Mouse (Mus musculus): Measurements from ENCODE around the gene Gm45062. TPM values are rescaled to one million over a fixed set of nuclear protein-coding genes. Genes with fewer than 3 reads are reported as not detected.
A peak's percentile ranks its signal among the peaks of the same experiment; 100 is the strongest.

The Gm45062 gene
- polyA plus RNA-seq, 1 experiment from 2014 or later: 4.2 TPM

DNA sequence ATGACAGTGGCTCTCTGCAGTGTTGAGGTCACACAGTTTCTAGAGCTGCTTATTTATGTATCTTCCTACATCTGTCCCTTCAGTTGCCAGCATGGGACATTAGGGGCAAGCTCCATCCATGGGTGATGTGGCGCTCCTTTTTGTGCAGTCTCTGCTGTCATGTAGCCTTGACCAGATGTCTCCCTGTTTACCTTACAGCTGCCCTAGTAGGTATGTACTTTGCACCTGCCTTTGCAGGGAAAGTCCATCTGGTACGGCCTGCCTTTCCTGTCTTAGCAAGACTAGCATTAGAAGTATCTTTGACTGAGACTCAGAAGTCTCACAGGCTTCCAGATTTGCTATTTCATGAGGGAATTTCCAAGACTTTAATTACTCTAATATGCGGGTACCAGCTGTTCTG is 11.8 kb downstream of the Gm45062 start:
- WGBS: 90% methylated on average over 3 of the region's 3 CpGs
- Histone ChIP-seq H3K4me2 (ENCODE audit: low read length) (no peak overlapping the region), H3K9me3 (ENCODE audit: control insufficient read depth, low read length) (no peaks in the 10 kb centered on the region), H3K4me1 (ENCODE audit: control insufficient read depth in 2 of 2, insufficient read depth in 2 of 2, low read length in 2 of 2) (no peaks in the 10 kb centered on the region), H3K36me3 (ENCODE audit: control insufficient read depth, insufficient read depth, low read length) (peaks cover 12% of the 10 kb centered on the region), H3K27me3 (ENCODE audit: control insufficient read depth, insufficient read depth, low read length) (no peaks in the 10 kb centered on the region), H3K4me3 (ENCODE audit: control insufficient read depth in 1 of 2, insufficient read depth in 1 of 2, low read depth in 1 of 2, low read length in 2 of 2) (no peak overlapping the region), H3K9ac (ENCODE audit: low read length) (no peak overlapping the region), H3K27ac (replicated peaks in 1 of 2; ENCODE audit: control insufficient read depth in 1 of 2, insufficient read depth in 1 of 2, low read depth in 2 of 2, low read length in 2 of 2) (no peak overlapping the region)
- no peak for ATAC-seq (ENCODE audit: insufficient number of reproducible peaks, insufficient read depth, low FRiP score, low read depth)

DNA sequence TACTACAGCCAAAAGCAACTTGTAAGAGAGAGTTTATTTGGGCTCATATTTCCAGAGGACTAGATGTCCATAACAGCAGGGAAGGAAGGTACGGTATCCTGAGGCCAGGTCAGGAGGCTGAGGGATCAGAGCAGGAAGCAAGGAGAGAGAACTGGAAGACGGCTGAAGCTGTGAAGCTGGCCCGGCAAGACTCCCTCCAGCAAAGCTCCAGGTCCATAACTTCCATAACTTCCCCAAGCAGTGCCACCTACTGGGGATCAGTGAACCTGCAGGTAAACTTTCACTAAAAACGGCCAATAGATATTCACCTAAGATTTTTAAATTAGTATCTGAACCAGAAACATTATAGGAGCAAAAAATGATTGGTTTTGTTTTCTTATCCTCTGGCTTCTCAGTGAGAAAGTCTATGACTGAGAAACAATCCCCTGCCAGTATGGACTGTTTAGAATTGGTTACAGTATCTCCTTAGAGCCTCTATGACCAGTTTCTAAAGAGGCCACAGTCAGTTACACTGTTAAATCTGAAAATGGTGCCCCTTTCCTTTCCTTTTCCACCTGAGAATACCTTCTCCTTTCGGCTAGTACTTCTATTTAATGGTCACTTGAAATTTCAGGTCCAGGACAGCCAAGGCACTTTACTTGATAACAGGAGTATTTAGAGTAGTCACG is 15.3 kb downstream of the Gm45062 start:
- H3K4me1 ChIP-seq (ENCODE audit: control insufficient read depth in 2 of 2, insufficient read depth in 2 of 2, low read length in 2 of 2): peaks cover 0 to 3% of the 10 kb centered on the region in 2 experiments; a peak in 2 of 4 replicates
- peaks cover 12% of the 10 kb centered on the region for H3K36me3 ChIP-seq (ENCODE audit: control insufficient read depth, insufficient read depth, low read length)
- no peak for ATAC-seq (ENCODE audit: insufficient number of reproducible peaks, insufficient read depth, low FRiP score, low read depth)
- 0 out of 2 replicates have a peak overlapping the region, but pooled peaks have one; percentile 29 for H3K4me2 ChIP-seq (ENCODE audit: low read length)
- H3K9me3 ChIP-seq (ENCODE audit: control insufficient read depth, low read length): no peaks in the 10 kb centered on the region
- H3K9ac ChIP-seq (ENCODE audit: low read length): no peak overlapping the region
- H3K27me3 ChIP-seq (ENCODE audit: control insufficient read depth, insufficient read depth, low read length): no peaks in the 10 kb centered on the region
- H3K4me3 ChIP-seq (ENCODE audit: control insufficient read depth in 1 of 2, insufficient read depth in 1 of 2, low read depth in 1 of 2, low read length in 2 of 2): no peak overlapping the region
- 35% methylated on average over 6 of the region's 6 CpGs for whole genome bisulfite sequencing
- H3K27ac ChIP-seq (replicated peaks in 1 of 2; ENCODE audit: control insufficient read depth in 1 of 2, insufficient read depth in 1 of 2, low read depth in 2 of 2, low read length in 2 of 2): no peak overlapping the region

DNA sequence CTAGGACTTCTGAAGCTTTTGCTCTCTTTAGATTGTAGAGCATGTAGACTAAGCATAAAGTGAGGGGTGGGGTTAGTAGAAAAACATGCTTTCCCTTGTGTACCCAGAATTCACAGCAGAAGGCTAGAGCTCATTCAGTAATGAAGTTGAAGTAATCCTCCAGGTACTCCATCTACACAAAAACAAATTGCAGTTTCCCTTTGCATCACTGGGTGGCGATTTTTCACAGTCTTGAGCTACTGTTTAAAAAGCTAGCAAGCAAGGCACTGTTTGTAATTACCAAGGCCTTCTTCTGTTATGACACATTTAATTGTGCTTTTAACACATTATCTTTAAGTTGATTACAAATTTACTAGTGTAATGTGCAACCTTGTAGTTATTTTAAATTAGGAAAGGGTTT is 15.8 kb downstream of the Gm45062 start:
- 2% methylated on average over 1 of the region's 1 CpGs for WGBS
- no peak overlapping the region for H3K4me3 ChIP-seq (ENCODE audit: control insufficient read depth in 1 of 2, insufficient read depth in 1 of 2, low read depth in 1 of 2, low read length in 2 of 2)
- ATAC-seq (ENCODE audit: insufficient number of reproducible peaks, insufficient read depth, low FRiP score, low read depth): no peak
- no peak overlapping the region for H3K9ac ChIP-seq (ENCODE audit: low read length)
- no peak overlapping the region for H3K4me2 ChIP-seq (ENCODE audit: low read length)
- H3K4me1 ChIP-seq (ENCODE audit: control insufficient read depth in 2 of 2, insufficient read depth in 2 of 2, low read length in 2 of 2): peaks cover 0 to 3% of the 10 kb centered on the region in 2 experiments; a peak in 2 of 4 replicates
- peaks cover 12% of the 10 kb centered on the region for H3K36me3 ChIP-seq (ENCODE audit: control insufficient read depth, insufficient read depth, low read length)
- no peaks in the 10 kb centered on the region for H3K9me3 ChIP-seq (ENCODE audit: control insufficient read depth, low read length)
- no peak overlapping the region for H3K27ac ChIP-seq (replicated peaks in 1 of 2; ENCODE audit: control insufficient read depth in 1 of 2, insufficient read depth in 1 of 2, low read depth in 2 of 2, low read length in 2 of 2)
- H3K27me3 ChIP-seq (ENCODE audit: control insufficient read depth, insufficient read depth, low read length): no peaks in the 10 kb centered on the region

DNA sequence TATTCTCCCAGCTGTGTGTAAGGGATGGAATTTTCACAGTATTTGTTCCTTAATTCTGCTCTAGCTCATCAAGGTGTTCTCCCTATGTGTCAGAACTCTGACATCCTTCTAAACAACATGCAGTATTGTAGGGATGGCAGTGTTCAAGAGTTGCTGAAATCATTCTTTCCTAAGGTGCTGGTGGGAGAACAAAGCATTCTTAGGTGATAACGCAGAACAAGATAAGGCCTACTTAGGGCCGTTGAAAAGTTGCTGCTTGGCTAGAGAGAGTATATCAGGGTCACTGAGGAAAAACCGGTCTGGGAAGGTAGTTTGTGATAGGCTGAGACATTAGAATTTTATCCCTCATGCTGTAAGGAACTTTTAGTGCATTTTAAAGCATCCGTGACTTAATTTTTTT is 17.2 kb downstream of the Gm45062 start:
- Histone ChIP-seq H3K9me3 (ENCODE audit: control insufficient read depth, low read length) (no peaks in the 10 kb centered on the region), H3K9ac (ENCODE audit: low read length) (no peak overlapping the region), H3K4me1 (ENCODE audit: control insufficient read depth in 2 of 2, insufficient read depth in 2 of 2, low read length in 2 of 2) (peaks cover 0 to 3% of the 10 kb centered on the region in 2 experiments; a peak in 2 of 4 replicates), H3K36me3 (ENCODE audit: control insufficient read depth, insufficient read depth, low read length) (peaks cover 3% of the 10 kb centered on the region), H3K27ac (replicated peaks in 1 of 2; ENCODE audit: control insufficient read depth in 1 of 2, insufficient read depth in 1 of 2, low read depth in 2 of 2, low read length in 2 of 2) (no peak overlapping the region), H3K27me3 (ENCODE audit: control insufficient read depth, insufficient read depth, low read length) (no peaks in the 10 kb centered on the region), H3K4me3 (ENCODE audit: control insufficient read depth in 1 of 2, insufficient read depth in 1 of 2, low read depth in 1 of 2, low read length in 2 of 2) (no peak overlapping the region), H3K4me2 (ENCODE audit: low read length) (no peak overlapping the region)
- no peak for ATAC-seq (ENCODE audit: insufficient number of reproducible peaks, insufficient read depth, low FRiP score, low read depth)
- 18% methylated on average over 4 of the region's 4 CpGs for WGBS

DNA sequence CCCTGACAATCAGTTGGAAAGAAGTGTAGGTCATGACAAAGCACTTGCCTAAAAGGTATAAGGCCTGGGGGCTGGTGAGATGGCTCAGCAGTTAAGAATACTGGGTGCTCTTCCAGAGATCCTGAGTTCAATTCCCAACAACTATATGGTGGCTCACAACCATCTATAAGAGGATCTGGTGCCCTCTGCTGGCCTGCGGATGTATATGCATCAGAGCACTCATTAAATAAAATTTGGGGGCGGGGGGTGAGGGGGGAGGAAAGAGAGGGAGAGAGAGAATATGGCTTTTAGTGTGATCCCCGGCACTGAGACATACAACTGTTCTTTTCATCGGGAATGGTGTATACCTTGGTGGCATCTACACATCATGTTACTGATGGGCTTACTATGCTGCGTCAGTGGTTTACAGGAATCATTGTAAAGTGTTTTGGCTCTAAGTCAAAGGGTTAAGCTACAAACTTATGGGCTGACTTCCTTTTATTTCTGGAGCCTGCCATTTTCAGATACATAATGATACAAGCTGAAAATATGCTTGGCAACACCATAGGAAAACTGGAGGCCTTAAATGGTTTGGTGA is 19.3 kb downstream of the Gm45062 start:
- ATAC-seq (ENCODE audit: insufficient number of reproducible peaks, insufficient read depth, low FRiP score, low read depth): no peak
- H3K27me3 ChIP-seq (ENCODE audit: control insufficient read depth, insufficient read depth, low read length): no peaks in the 10 kb centered on the region
- no peak overlapping the region for H3K9ac ChIP-seq (ENCODE audit: low read length)
- H3K4me1 ChIP-seq (ENCODE audit: control insufficient read depth in 2 of 2, insufficient read depth in 2 of 2, low read length in 2 of 2): peaks cover 0 to 3% of the 10 kb centered on the region in 2 experiments; a peak in 2 of 4 replicates
- WGBS: 79% methylated on average over 5 of the region's 5 CpGs
- H3K36me3 ChIP-seq (ENCODE audit: control insufficient read depth, insufficient read depth, low read length): no peaks in the 10 kb centered on the region
- no peak overlapping the region for H3K4me3 ChIP-seq (ENCODE audit: control insufficient read depth in 1 of 2, insufficient read depth in 1 of 2, low read depth in 1 of 2, low read length in 2 of 2)
- no peak overlapping the region for H3K27ac ChIP-seq (replicated peaks in 1 of 2; ENCODE audit: control insufficient read depth in 1 of 2, insufficient read depth in 1 of 2, low read depth in 2 of 2, low read length in 2 of 2)
- H3K9me3 ChIP-seq (ENCODE audit: control insufficient read depth, low read length): no peaks in the 10 kb centered on the region
- H3K4me2 ChIP-seq (ENCODE audit: low read length): no peak overlapping the region

DNA sequence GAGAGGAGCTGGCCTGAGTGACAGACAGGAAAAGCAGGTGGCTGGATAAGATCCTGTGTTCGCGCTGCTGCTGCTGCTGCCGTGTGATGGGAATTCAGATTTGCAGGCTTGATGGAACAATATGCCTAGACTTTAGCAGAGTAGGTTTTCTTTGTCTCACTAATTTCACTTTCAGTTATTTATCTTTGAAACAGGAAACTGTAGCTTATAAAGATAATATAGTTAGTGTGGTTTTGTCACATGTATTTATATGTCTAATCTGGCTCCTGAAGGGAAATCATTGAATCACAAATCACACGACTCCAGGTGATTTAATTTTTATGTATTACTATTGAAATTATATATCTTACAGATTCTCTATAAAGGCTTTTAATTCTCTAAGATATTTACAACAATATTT is 24.0 kb downstream of the Gm45062 start:
- ATAC-seq (ENCODE audit: insufficient number of reproducible peaks, insufficient read depth, low FRiP score, low read depth): no peak
- Histone ChIP-seq H3K36me3 (ENCODE audit: control insufficient read depth, insufficient read depth, low read length) (no peaks in the 10 kb centered on the region), H3K9ac (ENCODE audit: low read length) (no peak overlapping the region), H3K27ac (replicated peaks in 1 of 2; ENCODE audit: control insufficient read depth in 1 of 2, insufficient read depth in 1 of 2, low read depth in 2 of 2, low read length in 2 of 2) (no peak overlapping the region), H3K9me3 (ENCODE audit: control insufficient read depth, low read length) (no peaks in the 10 kb centered on the region), H3K4me3 (ENCODE audit: control insufficient read depth in 1 of 2, insufficient read depth in 1 of 2, low read depth in 1 of 2, low read length in 2 of 2) (no peak overlapping the region), H3K4me1 (ENCODE audit: control insufficient read depth in 2 of 2, insufficient read depth in 2 of 2, low read length in 2 of 2) (no peaks in the 10 kb centered on the region), H3K4me2 (ENCODE audit: low read length) (no peak overlapping the region), H3K27me3 (ENCODE audit: control insufficient read depth, insufficient read depth, low read length) (no peaks in the 10 kb centered on the region)
- 73% methylated on average over 4 of the region's 4 CpGs for WGBS

DNA sequence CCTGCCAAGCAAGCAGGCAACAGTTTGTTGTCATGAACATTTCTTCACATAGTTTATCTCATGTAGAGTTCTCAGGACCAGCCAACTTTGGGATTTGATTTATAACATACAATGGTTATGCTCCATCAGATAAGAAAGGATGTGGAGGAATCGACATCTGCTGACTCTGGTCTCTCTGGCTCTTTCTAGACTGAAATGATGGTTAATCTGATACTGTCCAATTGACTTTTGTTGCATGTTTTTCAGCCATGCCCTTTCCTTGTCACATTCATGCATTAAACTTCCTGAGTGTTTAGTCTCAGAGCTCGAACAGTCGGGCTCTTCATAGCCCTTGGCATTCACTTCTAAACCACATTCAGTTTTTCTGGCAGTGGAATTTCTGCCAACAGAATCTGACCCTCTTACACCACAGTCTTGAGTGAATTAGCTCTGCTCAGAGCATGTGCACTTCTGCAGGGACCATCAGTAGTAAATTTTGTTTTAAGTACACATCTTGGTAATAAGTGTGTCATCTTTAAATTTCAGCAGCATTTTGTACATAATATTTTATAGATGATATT is 26.2 kb downstream of the Gm45062 start:
- no peaks in the 10 kb centered on the region for H3K27me3 ChIP-seq (ENCODE audit: control insufficient read depth, insufficient read depth, low read length)
- ATAC-seq (ENCODE audit: insufficient number of reproducible peaks, insufficient read depth, low FRiP score, low read depth): no peak

More for the DNA sequence above, 26.2 kb downstream of the Gm45062 start:
- Histone ChIP-seq H3K9ac (ENCODE audit: low read length) (no peak overlapping the region), H3K4me2 (ENCODE audit: low read length) (no peak overlapping the region), H3K27ac (replicated peaks in 1 of 2; ENCODE audit: control insufficient read depth in 1 of 2, insufficient read depth in 1 of 2, low read depth in 2 of 2, low read length in 2 of 2) (no peak overlapping the region), H3K36me3 (ENCODE audit: control insufficient read depth, insufficient read depth, low read length) (no peaks in the 10 kb centered on the region), H3K9me3 (ENCODE audit: control insufficient read depth, low read length) (no peaks in the 10 kb centered on the region), H3K4me3 (ENCODE audit: control insufficient read depth in 1 of 2, insufficient read depth in 1 of 2, low read depth in 1 of 2, low read length in 2 of 2) (no peak overlapping the region), H3K4me1 (ENCODE audit: control insufficient read depth in 2 of 2, insufficient read depth in 2 of 2, low read length in 2 of 2) (no peaks in the 10 kb centered on the region)
- 70% methylated on average over 3 of the region's 3 CpGs for WGBS
